31 mouse cellular contexts compared by ENCODE assay signal in genomic region chr10:117415364-117416057, GRCm38 (mm10).
"Had no signal": no experiment of that assay in that cellular context is flagged by ENCODE, and none has a peak within 500 bp of the region (broad histone marks: within the 10 kb centered on the region; RNA-seq: fewer than 3 reads in every experiment).

No protein-coding gene starts in this region.

- H3K9ac ChIP-seq: limb, embryonic 12.5 days; limb, embryonic 13.5 days; limb, embryonic 15.5 days; liver, embryonic 12.5 days; liver, embryonic 13.5 days; liver, embryonic 14.5 days; liver, embryonic 15.5 days; liver, postnatal 0 days; lung, embryonic 14.5 days; lung, embryonic 15.5 days; midbrain, embryonic 12.5 days; midbrain, embryonic 13.5 days; midbrain, embryonic 15.5 days; neural tube, embryonic 12.5 days had no signal

- H3K27me3 ChIP-seq: liver, embryonic 12.5 days; liver, embryonic 13.5 days; liver, embryonic 15.5 days; lung, embryonic 15.5 days; megakaryocyte, embryonic 14.5 days; midbrain, embryonic 15.5 days; neural tube, embryonic 12.5 days had no signal

- H3K27ac ChIP-seq: limb, embryonic 12.5 days; limb, embryonic 13.5 days; limb, embryonic 15.5 days; liver, embryonic 12.5 days; liver, embryonic 13.5 days; liver, embryonic 14.5 days; liver, embryonic 15.5 days; lung, embryonic 15.5 days; macrophage; midbrain, embryonic 10.5 days; midbrain, embryonic 12.5 days; midbrain, embryonic 13.5 days; midbrain, embryonic 15.5 days; neural tube, embryonic 12.5 days had no signal

- H3K4me2 ChIP-seq: limb, embryonic 12.5 days; limb, embryonic 13.5 days; limb, embryonic 15.5 days; liver, embryonic 11.5 days; liver, embryonic 12.5 days; liver, embryonic 13.5 days; liver, embryonic 15.5 days; lung, embryonic 14.5 days; lung, embryonic 15.5 days; midbrain, embryonic 11.5 days; midbrain, embryonic 12.5 days; midbrain, embryonic 13.5 days; midbrain, embryonic 15.5 days; neural tube, embryonic 12.5 days had no signal

- DNase-seq: left cerebral cortex, postnatal 4 days; liver; liver, embryonic 13.5 days; liver, postnatal 0 days; lung, adult 18-20 months; lung, adult 2 months; lung, embryonic 14.5 days; lung, postnatal 10 days; lung, postnatal 14 days; lung, postnatal 36 days; lung, postnatal 4 days; midbrain, embryonic 14.5 days had no signal

- H3K9me3 ChIP-seq: limb, embryonic 13.5 days; limb, embryonic 15.5 days; liver, embryonic 12.5 days; liver, embryonic 13.5 days; liver, embryonic 15.5 days; lung, embryonic 15.5 days; midbrain, embryonic 10.5 days; midbrain, embryonic 12.5 days; midbrain, embryonic 13.5 days; midbrain, embryonic 15.5 days; neural tube, embryonic 12.5 days had no signal

- ATAC-seq: liver, embryonic 12.5 days; liver, postnatal 0 days; lung, postnatal 0 days; midbrain, embryonic 13.5 days; midbrain, embryonic 15.5 days; midbrain, embryonic 16.5 days had no signal

- H3K4me3 ChIP-seq: limb, embryonic 12.5 days; limb, embryonic 13.5 days; limb, embryonic 15.5 days; liver, embryonic 12.5 days; liver, embryonic 13.5 days; liver, embryonic 15.5 days; lung, embryonic 15.5 days; midbrain, embryonic 10.5 days; midbrain, embryonic 12.5 days; midbrain, embryonic 13.5 days; midbrain, embryonic 15.5 days; myocyte; neural tube, embryonic 12.5 days had no signal

- H3K36me3 ChIP-seq: limb, embryonic 12.5 days; limb, embryonic 13.5 days; limb, embryonic 15.5 days; liver, embryonic 12.5 days; liver, embryonic 13.5 days; liver, embryonic 15.5 days; lung, embryonic 15.5 days; midbrain, embryonic 10.5 days; midbrain, embryonic 12.5 days; midbrain, embryonic 13.5 days; midbrain, embryonic 15.5 days; neural tube, embryonic 12.5 days had no signal
